Mouse (Mus musculus) frontal cortex, postnatal 10 days (tissue): ENCODE data around the gene St3gal5.
A peak's percentile ranks its signal among the peaks of the same experiment; 100 is the strongest.

Experiments used
- DNase-seq, 2 experiments: peaks; one replicate each; pipeline ENCODE4 v3.0.0; 2022; ENCODE audit warnings: low spot score in 2 of 2, mixed read lengths in 1 of 2

Gene St3gal5

GRCm38 (mm10) chr6:72098021-72098655 is 746 bp downstream of the St3gal5 start:
- peak in 1 of 2 experiments; percentile 27 for DNase-seq

- DNase-seq, result no peak
Observed at GRCm38 (mm10) chr6:72098691-72099090, 1.3 kb downstream of the St3gal5 start.

GRCm38 (mm10) chr6:72099281-72099680 is 1.9 kb downstream of the St3gal5 start:
- no peak for DNase-seq

- DNase-seq, result no peak
Observed at GRCm38 (mm10) chr6:72100171-72100570, 2.8 kb downstream of the St3gal5 start.

GRCm38 (mm10) chr6:72100939-72101338 is 3.5 kb downstream of the St3gal5 start:
- no peak for DNase-seq

- no peak for DNase-seq
Observed at GRCm38 (mm10) chr6:72101386-72101785, 4.0 kb downstream of the St3gal5 start.

GRCm38 (mm10) chr6:72102066-72102465 is 4.7 kb downstream of the St3gal5 start:
- DNase-seq, result no peak

- DNase-seq, result no peak
Observed at GRCm38 (mm10) chr6:72104534-72104933, 7.1 kb downstream of the St3gal5 start.

- no peak for DNase-seq
Observed at GRCm38 (mm10) chr6:72108941-72109892, 11.8 kb downstream of the St3gal5 start.

GRCm38 (mm10) chr6:72110577-72110976 is 13.2 kb downstream of the St3gal5 start:
- no peak for DNase-seq

- DNase-seq, result no peak
Observed at GRCm38 (mm10) chr6:72112575-72112974, 15.2 kb downstream of the St3gal5 start.

- no peak for DNase-seq
Observed at GRCm38 (mm10) chr6:72113093-72113702, 15.8 kb downstream of the St3gal5 start.

GRCm38 (mm10) chr6:72114902-72115301 is 17.5 kb downstream of the St3gal5 start:
- DNase-seq, result no peak

- DNase-seq, result no peak
Observed at GRCm38 (mm10) chr6:72117322-72117968, 20.1 kb downstream of the St3gal5 start.

GRCm38 (mm10) chr6:72119870-72120269 is 22.5 kb downstream of the St3gal5 start:
- DNase-seq, result no peak

GRCm38 (mm10) chr6:72121301-72121700 is 23.9 kb downstream of the St3gal5 start:
- DNase-seq, result no peak

- DNase-seq, result no peak
Observed at GRCm38 (mm10) chr6:72122515-72122914, 25.1 kb downstream of the St3gal5 start.

- DNase-seq, result no peak
Observed at GRCm38 (mm10) chr6:72124315-72125103, 27.1 kb downstream of the St3gal5 start.

GRCm38 (mm10) chr6:72126128-72126917 is 28.9 kb downstream of the St3gal5 start:
- DNase-seq, result no peak

GRCm38 (mm10) chr6:72130056-72130455 is 32.7 kb downstream of the St3gal5 start:
- no peak for DNase-seq
